Mouse (Mus musculus): ENCODE data around the gene Ap2a1. TPM values are rescaled to one million over a fixed set of nuclear protein-coding genes. Genes with fewer than 3 reads are reported as not detected.

Gene Ap2a1
- polyA plus RNA-seq, 1 experiment from 2014 or later, result 128 TPM

DNA sequence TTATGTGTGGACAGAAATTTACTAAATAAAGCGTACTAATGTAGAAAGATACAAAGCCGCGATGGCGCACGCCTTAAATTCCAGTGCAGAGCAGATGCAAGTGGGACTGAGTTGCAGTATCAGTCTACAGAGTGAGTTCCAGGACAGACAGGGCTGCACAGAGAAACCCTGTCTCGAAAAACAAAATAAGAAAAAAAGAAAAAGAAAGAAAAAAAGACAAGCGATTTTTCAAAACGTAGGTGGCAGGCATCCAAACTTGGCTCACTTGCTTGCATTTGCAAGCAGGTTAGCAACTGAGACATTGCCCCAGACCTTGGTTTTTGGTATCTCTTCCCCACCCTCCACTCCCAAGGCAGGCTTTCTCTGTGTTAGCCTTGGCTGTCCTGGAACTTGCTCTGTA lies 36.1 kb downstream of the Ap2a1 start:
- H3K36me3 ChIP-seq (ENCODE audit: control insufficient read depth, insufficient read depth, low read length), result peaks cover 5% of the 10 kb centered on the region; the same call in 1 of the 2 replicates
- H3K4me2 ChIP-seq (ENCODE audit: low read length), result peak overlapping the region; percentile 59
- 0 out of 2 replicates have a peak overlapping the region, but pooled peaks have one; percentile 17 for H3K9ac ChIP-seq (ENCODE audit: low read depth, low read length)
- no peaks in the 10 kb centered on the region for H3K9me3 ChIP-seq (ENCODE audit: control insufficient read depth, low read length)
- 8% methylated on average over 8 of the region's 8 CpGs for WGBS
- H3K27me3 ChIP-seq (replicated peaks; ENCODE audit: control insufficient read depth, insufficient read depth, low read length), result no peaks in the 10 kb centered on the region
- ATAC-seq, result no peak
- peaks cover 50% of the 10 kb centered on the region for H3K4me1 ChIP-seq (ENCODE audit: control insufficient read depth, insufficient read depth, low read depth, low read length)
- peak overlapping the region; percentile 28 for H3K4me3 ChIP-seq (ENCODE audit: low read length)
- H3K27ac ChIP-seq (ENCODE audit: low read depth, low read length), result peak overlapping the region; percentile 84

DNA sequence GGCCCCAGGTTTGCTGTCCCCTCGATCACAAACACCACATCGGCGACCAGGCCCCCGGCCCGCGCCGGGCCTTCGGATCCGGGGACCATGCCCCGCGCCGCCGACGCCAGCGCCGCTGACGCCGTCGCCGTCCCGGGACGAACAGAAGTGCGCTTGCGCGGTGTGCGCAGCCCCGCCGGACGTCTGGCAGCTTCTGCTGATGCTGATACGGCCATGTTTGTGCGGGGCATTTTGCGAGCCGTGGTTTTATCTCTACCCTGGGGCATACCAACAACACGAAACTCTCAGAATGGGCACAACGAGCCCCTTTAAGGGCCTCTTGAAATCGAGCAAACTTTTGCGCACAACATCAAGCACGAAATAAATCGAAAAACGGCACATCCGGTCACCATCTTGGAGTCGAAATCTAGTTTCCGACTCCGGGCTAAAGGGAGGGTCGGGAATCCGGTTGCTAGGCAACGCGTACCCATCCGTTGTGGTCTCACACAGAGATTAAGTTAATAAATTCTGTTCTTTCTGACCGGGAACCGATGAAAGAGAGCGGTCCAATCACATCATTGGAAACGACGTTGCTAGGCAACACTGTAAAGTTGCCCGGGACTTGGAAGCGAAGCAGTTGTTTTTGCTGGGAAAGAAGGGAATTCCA lies 36.9 kb downstream of the Ap2a1 start, which contains the start of gene Med25:
TSS of gene Med25 (minus strand) at position 437 of the 646 bp plus-strand sequence.
- peaks cover 5% of the 10 kb centered on the region; the same call in 1 of the 2 replicates for H3K36me3 ChIP-seq (ENCODE audit: control insufficient read depth, insufficient read depth, low read length)
- H3K27me3 ChIP-seq (replicated peaks; ENCODE audit: control insufficient read depth, insufficient read depth, low read length), result no peaks in the 10 kb centered on the region
- ATAC-seq, result peak; percentile 72
- peak within 1 kb of the TSS; percentile 92 for H3K4me3 ChIP-seq (ENCODE audit: low read length)
- peak within 1 kb of the TSS; percentile 92 for H3K9ac ChIP-seq (ENCODE audit: low read depth, low read length)
- H3K4me1 ChIP-seq (ENCODE audit: control insufficient read depth, insufficient read depth, low read depth, low read length), result peaks cover 49% of the 10 kb centered on the region
- peak within 1 kb of the TSS; percentile 97 for H3K4me2 ChIP-seq (ENCODE audit: low read length)
- no peaks in the 10 kb centered on the region for H3K9me3 ChIP-seq (ENCODE audit: control insufficient read depth, low read length)
- under 1% methylated on average over 56 of the region's 56 CpGs for WGBS
- peak within 1 kb of the TSS; percentile 98 for H3K27ac ChIP-seq (ENCODE audit: low read depth, low read length)

DNA sequence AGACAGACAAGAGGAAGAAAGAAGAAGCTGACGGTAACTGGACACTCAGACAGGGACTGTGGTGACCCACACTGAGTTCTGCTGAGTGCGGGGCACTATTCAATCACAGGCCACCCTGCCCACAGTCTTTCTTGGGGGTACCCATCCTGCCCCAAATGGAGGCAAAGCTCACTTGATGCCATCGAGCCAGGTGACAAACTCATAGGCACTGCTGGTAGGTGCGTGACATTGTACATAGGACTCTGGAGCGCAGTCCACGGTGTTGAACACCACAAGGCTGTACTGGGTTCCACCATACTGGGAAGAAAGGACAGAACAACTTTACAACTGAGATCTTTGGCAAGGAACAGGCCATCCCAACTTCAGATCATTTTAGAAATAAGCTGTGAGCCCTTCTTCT lies 37.7 kb downstream of the Ap2a1 start:
- H3K27ac ChIP-seq (ENCODE audit: low read depth, low read length), result peak overlapping the region; percentile 98
- H3K4me3 ChIP-seq (ENCODE audit: low read length), result peak overlapping the region; percentile 92
- no peaks in the 10 kb centered on the region for H3K9me3 ChIP-seq (ENCODE audit: control insufficient read depth, low read length)
- H3K36me3 ChIP-seq (ENCODE audit: control insufficient read depth, insufficient read depth, low read length), result peaks cover 5% of the 10 kb centered on the region
- H3K9ac ChIP-seq (ENCODE audit: low read depth, low read length), result peak overlapping the region; percentile 92
- no peak for ATAC-seq
- peak overlapping the region; percentile 97 for H3K4me2 ChIP-seq (ENCODE audit: low read length)
- H3K4me1 ChIP-seq (ENCODE audit: control insufficient read depth, insufficient read depth, low read depth, low read length), result peaks cover 42% of the 10 kb centered on the region
- 11% methylated on average over 6 of the region's 6 CpGs for WGBS
- H3K27me3 ChIP-seq (replicated peaks; ENCODE audit: control insufficient read depth, insufficient read depth, low read length), result no peaks in the 10 kb centered on the region

DNA sequence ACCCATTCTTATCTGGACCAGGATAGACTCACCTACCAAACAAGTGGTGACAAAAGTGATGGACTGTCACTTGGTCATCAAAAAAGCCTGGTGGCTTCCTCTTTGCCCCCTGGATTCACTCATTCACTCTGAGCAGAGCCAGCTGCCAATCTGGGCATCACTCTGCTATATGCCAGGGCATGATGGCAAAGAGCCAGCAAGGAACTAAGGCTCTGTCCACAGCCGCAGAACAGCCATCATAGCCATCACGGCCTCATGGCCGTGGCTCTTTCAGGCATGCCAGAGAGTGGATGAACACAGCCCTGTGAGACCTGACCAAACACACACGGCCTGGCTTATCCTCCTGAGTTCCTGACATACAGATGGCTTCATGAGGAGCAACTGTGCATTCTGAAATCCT lies 38.6 kb downstream of the Ap2a1 start:
- H3K27ac ChIP-seq (ENCODE audit: low read depth, low read length), result no peak overlapping the region
- WGBS, result 52% methylated on average over 4 of the region's 4 CpGs

DNA sequence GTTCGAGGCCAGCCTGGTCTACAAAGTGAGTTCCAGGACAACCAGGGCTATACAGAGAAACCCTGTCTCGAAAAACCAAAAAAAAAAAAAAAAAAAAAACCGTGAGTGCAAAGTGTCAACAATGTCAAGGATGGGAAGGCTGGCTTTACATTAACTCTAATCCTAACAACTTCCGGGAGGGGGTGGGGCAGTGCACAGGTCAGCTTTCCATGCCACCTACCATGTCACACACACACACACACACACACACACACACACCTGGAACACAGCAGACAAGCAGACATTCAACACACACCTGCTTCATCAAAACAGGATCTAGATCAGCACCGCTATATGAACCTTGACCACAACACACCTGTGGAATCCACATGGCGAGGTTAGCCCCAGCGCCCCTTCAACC lies 39.1 kb downstream of the Ap2a1 start:
- 85% methylated on average over 6 of the region's 7 CpGs for WGBS
- no peaks in the 10 kb centered on the region for H3K9me3 ChIP-seq (ENCODE audit: control insufficient read depth, low read length)
- H3K27ac ChIP-seq (ENCODE audit: low read depth, low read length), result no peak overlapping the region
- H3K4me1 ChIP-seq (ENCODE audit: control insufficient read depth, insufficient read depth, low read depth, low read length), result peaks cover 38% of the 10 kb centered on the region
- H3K4me3 ChIP-seq (ENCODE audit: low read length), result no peak overlapping the region
- no peak overlapping the region for H3K9ac ChIP-seq (ENCODE audit: low read depth, low read length)
- no peak for ATAC-seq
- H3K36me3 ChIP-seq (ENCODE audit: control insufficient read depth, insufficient read depth, low read length), result peaks cover 6% of the 10 kb centered on the region
- no peaks in the 10 kb centered on the region for H3K27me3 ChIP-seq (replicated peaks; ENCODE audit: control insufficient read depth, insufficient read depth, low read length)
- H3K4me2 ChIP-seq (ENCODE audit: low read length), result peak overlapping the region; percentile 97

More for the DNA sequence above, 38.6 kb downstream of the Ap2a1 start:
- Histone ChIP-seq H3K4me1 (ENCODE audit: control insufficient read depth, insufficient read depth, low read depth, low read length) (peaks cover 39% of the 10 kb centered on the region), H3K27me3 (replicated peaks; ENCODE audit: control insufficient read depth, insufficient read depth, low read length) (no peaks in the 10 kb centered on the region), H3K4me2 (ENCODE audit: low read length) (peak overlapping the region; percentile 97), H3K36me3 (ENCODE audit: control insufficient read depth, insufficient read depth, low read length) (peaks cover 5% of the 10 kb centered on the region), H3K9ac (ENCODE audit: low read depth, low read length) (peak overlapping the region; percentile 92; the same call in 1 of the 2 replicates), H3K9me3 (ENCODE audit: control insufficient read depth, low read length) (no peaks in the 10 kb centered on the region), H3K4me3 (ENCODE audit: low read length) (peak overlapping the region; percentile 92)
- ATAC-seq, result no peak

DNA sequence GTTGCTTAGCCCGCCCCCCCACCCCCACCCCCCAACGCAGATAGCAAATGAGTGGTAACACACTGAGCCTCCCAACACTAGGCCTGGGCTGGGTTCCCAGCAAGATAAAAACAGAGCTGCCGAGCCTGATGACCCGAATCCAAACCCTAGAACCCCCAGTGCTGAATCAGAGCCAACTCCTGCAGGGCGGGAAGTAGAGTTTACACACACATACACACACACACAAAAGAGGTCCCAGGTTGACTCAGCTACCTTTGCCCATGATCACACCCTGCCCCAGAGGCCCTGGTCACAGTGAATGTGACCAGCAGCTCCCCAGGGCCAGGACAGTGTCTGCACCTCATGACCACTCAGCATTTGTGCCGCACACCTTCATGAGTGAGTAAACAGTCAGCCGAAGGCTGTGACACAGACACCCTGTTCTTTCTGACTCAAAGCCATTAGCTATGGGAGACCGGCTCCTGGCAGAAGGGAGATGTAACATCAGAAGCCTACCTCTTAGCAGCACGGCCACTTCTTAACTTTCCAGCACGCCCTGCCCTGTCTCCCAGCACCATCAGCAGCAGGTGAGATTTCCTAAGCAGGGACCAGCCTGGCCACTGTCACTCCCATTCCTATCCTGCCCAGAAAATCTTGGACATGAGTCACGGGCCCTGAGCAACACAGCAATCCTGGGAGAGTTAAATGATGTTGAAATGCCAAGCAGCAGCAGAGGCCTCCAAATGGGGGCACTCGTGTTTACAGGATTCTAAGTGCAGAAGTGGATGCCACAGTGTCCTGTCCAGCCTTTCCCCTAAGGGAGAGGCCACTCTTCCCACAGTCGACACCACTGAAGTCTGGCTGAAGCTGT lies 40.8 kb downstream of the Ap2a1 start:
- H3K4me1 ChIP-seq (ENCODE audit: control insufficient read depth, insufficient read depth, low read depth, low read length), result peaks cover 32% of the 10 kb centered on the region
- no peak overlapping the region for H3K4me2 ChIP-seq (ENCODE audit: low read length)
- H3K9ac ChIP-seq (ENCODE audit: low read depth, low read length), result no peak overlapping the region
- no peak for ATAC-seq
- H3K36me3 ChIP-seq (ENCODE audit: control insufficient read depth, insufficient read depth, low read length), result peaks cover 18% of the 10 kb centered on the region
- no peak overlapping the region for H3K4me3 ChIP-seq (ENCODE audit: low read length)
- WGBS, result 71% methylated on average over 13 of the region's 13 CpGs
- no peaks in the 10 kb centered on the region for H3K27me3 ChIP-seq (replicated peaks; ENCODE audit: control insufficient read depth, insufficient read depth, low read length)
- no peaks in the 10 kb centered on the region for H3K9me3 ChIP-seq (ENCODE audit: control insufficient read depth, low read length)
- no peak overlapping the region for H3K27ac ChIP-seq (ENCODE audit: low read depth, low read length)

DNA sequence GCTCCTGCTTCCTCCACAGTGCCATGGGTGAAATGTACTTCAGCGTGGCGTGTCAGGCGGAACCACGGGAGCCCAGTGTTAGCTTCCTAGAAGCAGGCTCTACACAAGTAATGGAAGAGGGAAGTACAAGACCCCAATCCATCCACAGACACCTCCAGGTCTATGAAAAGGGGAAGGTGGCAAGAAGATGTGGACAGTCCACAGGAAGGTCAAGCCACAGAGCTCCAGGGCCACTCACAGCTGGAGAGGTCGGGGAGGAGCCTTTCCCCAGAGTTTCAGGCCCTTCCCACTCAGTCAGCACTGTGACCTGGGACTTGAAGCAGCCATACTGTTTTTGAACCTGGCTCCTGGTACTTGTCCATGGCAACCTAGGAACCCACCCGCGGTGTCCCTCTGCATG lies 42.3 kb downstream of the Ap2a1 start:
- Histone ChIP-seq H3K9me3 (ENCODE audit: control insufficient read depth, low read length) (no peaks in the 10 kb centered on the region), H3K4me2 (ENCODE audit: low read length) (no peak overlapping the region), H3K9ac (ENCODE audit: low read depth, low read length) (no peak overlapping the region), H3K4me1 (ENCODE audit: control insufficient read depth, insufficient read depth, low read depth, low read length) (peaks cover 27% of the 10 kb centered on the region), H3K27ac (ENCODE audit: low read depth, low read length) (no peak overlapping the region), H3K27me3 (replicated peaks; ENCODE audit: control insufficient read depth, insufficient read depth, low read length) (no peaks in the 10 kb centered on the region), H3K36me3 (ENCODE audit: control insufficient read depth, insufficient read depth, low read length) (peaks cover 32% of the 10 kb centered on the region), H3K4me3 (ENCODE audit: low read length) (no peak overlapping the region)
- ATAC-seq, result no peak
- WGBS, result 86% methylated on average over 7 of the region's 7 CpGs

DNA sequence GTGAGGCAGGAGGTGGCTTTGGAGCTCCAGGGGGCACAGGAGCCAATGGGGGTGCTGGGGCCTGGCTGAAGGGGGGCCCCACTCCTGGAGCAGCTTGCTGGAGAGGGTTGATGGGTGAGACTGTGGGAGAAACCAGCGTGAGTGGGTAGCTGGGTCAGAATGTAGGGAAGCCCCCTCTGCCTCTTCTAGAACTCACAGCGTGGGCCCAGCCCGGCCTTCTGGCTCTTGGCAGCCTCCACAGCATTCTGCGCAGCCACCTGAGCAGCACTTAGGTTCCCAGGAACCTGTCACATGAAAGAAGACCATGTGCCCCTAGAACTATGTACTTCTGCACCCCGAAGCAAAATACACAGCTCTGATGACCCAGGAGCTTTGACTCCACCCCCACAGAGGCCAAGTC lies 44.7 kb downstream of the Ap2a1 start:
- H3K9me3 ChIP-seq (ENCODE audit: control insufficient read depth, low read length), result no peaks in the 10 kb centered on the region
- H3K27me3 ChIP-seq (replicated peaks; ENCODE audit: control insufficient read depth, insufficient read depth, low read length), result no peaks in the 10 kb centered on the region
- no peak overlapping the region for H3K4me2 ChIP-seq (ENCODE audit: low read length)
- peaks cover 10% of the 10 kb centered on the region for H3K4me1 ChIP-seq (ENCODE audit: control insufficient read depth, insufficient read depth, low read depth, low read length)
- H3K27ac ChIP-seq (ENCODE audit: low read depth, low read length), result no peak overlapping the region
- WGBS, result 97% methylated on average over 5 of the region's 5 CpGs
- peaks cover 54% of the 10 kb centered on the region for H3K36me3 ChIP-seq (ENCODE audit: control insufficient read depth, insufficient read depth, low read length)
- H3K9ac ChIP-seq (ENCODE audit: low read depth, low read length), result no peak overlapping the region
- no peak overlapping the region for H3K4me3 ChIP-seq (ENCODE audit: low read length)
- no peak for ATAC-seq

DNA sequence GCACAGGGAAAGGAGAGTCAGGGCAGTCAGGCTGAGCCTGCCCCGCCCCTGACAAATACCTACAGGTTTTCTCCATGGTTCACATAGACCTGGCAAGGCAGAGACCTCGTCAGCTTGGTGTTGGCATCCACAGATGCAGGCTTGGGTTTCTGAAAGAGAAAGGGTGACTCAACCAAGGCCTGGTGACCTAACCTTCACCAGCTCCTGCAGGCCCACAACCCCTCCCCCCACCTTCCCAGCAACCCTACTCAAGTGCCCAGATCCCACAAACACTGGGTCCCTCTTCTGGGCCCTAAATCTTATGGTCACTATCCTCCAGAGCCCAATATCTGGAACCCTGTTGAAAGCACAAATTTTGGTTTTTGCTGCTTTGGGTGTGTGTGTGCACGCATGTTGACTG lies 46.3 kb downstream of the Ap2a1 start:
- ATAC-seq, result no peak
- Histone ChIP-seq H3K4me2 (ENCODE audit: low read length) (no peak overlapping the region), H3K36me3 (ENCODE audit: control insufficient read depth, insufficient read depth, low read length) (peaks cover 60% of the 10 kb centered on the region), H3K9me3 (ENCODE audit: control insufficient read depth, low read length) (no peaks in the 10 kb centered on the region), H3K27me3 (replicated peaks; ENCODE audit: control insufficient read depth, insufficient read depth, low read length) (no peaks in the 10 kb centered on the region), H3K27ac (ENCODE audit: low read depth, low read length) (no peak overlapping the region), H3K9ac (ENCODE audit: low read depth, low read length) (no peak overlapping the region), H3K4me1 (ENCODE audit: control insufficient read depth, insufficient read depth, low read depth, low read length) (no peaks in the 10 kb centered on the region; the same call in none of the 2 replicates), H3K4me3 (ENCODE audit: low read length) (no peak overlapping the region)
- 94% methylated on average over 3 of the region's 3 CpGs for WGBS
